Mouse (Mus musculus): ENCODE results near the gene Pgp.

GRCm38 (mm10) chr17:24477053-24477984 lies 7.1 kb downstream of the Pgp start:
- no peak for TF ChIP-seq POLR2A (IDR thresholded peaks at IDR 0.05; ENCODE audit: insufficient read depth, low read depth, low read length)
- no peak for TF ChIP-seq CTCF (IDR thresholded peaks at IDR 0.05)
- TF ChIP-seq EP300 (IDR thresholded peaks at IDR 0.05; ENCODE audit: insufficient read depth, low read depth, low read length) = no peak

Data from heart, adult 2 months (tissue).